7 mouse cellular contexts compared by ENCODE assay signal in genomic region chr15:101860421-101861130, GRCm38 (mm10). TPM values are rescaled to one million over a fixed set of nuclear protein-coding genes. Genes with fewer than 3 reads are reported as not detected.
DNase-seq lines count a peak whose midpoint lies in the region; ATAC-seq and TF ChIP-seq lines count a peak whose summit lies in the region.

No protein-coding gene starts in this region.

- H3K4me3 ChIP-seq in lung, postnatal 0 days (ENCODE audit: low read depth, low read length): no peak overlapping the region
- H3K4me3 ChIP-seq in forebrain, embryonic 14.5 days (ENCODE audit: low read depth, low read length): 0 out of 2 replicates have a peak overlapping the region, but pooled peaks have one; percentile 35
- H3K4me3 ChIP-seq in stomach, embryonic 16.5 days (replicated peaks; ENCODE audit: low read length): no peak overlapping the region

- no peak for ATAC-seq in lung, postnatal 0 days
- no peak; the same call in 1 of the 2 replicates for ATAC-seq in forebrain, embryonic 14.5 days
- no peak for ATAC-seq in stomach, embryonic 16.5 days (ENCODE audit: insufficient read depth, low FRiP score)

- H3K27ac ChIP-seq in lung, postnatal 0 days (ENCODE audit: low read length): no peak overlapping the region
- H3K27ac ChIP-seq in forebrain, embryonic 14.5 days (ENCODE audit: low read depth, low read length): no peak overlapping the region
- H3K27ac ChIP-seq in stomach, embryonic 16.5 days (ENCODE audit: low read length): no peak overlapping the region

- no peaks in the 10 kb centered on the region for H3K4me1 ChIP-seq in lung, postnatal 0 days (ENCODE audit: insufficient read depth, low read depth, low read length)
- H3K4me1 ChIP-seq in forebrain, embryonic 14.5 days (ENCODE audit: control insufficient read depth, insufficient read depth, low read length): no peaks in the 10 kb centered on the region; the same call in 1 of the 2 replicates
- peaks cover 8% of the 10 kb centered on the region for H3K4me1 ChIP-seq in stomach, embryonic 16.5 days (ENCODE audit: control insufficient read depth, insufficient read depth, low read length)

- H3K27me3 ChIP-seq in lung, postnatal 0 days (replicated peaks; ENCODE audit: insufficient read depth, low read length): 0 out of 2 replicates have a peak, but pooled peaks cover 11% of the 10 kb centered on the region
- peaks cover 17% of the 10 kb centered on the region for H3K27me3 ChIP-seq in forebrain, embryonic 14.5 days (replicated peaks; ENCODE audit: control insufficient read depth, insufficient read depth, low read length)
- H3K27me3 ChIP-seq in stomach, embryonic 16.5 days (ENCODE audit: control insufficient read depth, insufficient read depth, low read length): peaks cover 13% of the 10 kb centered on the region

- TF ChIP-seq EP300 in lung, postnatal 0 days (IDR thresholded peaks at IDR 0.05): no peak

- H3K36me3 ChIP-seq in lung, postnatal 0 days (ENCODE audit: insufficient read depth, low read length): no peaks in the 10 kb centered on the region
- H3K36me3 ChIP-seq in forebrain, embryonic 14.5 days (ENCODE audit: control insufficient read depth, insufficient read depth, low read length): no peaks in the 10 kb centered on the region
- no peaks in the 10 kb centered on the region for H3K36me3 ChIP-seq in stomach, embryonic 16.5 days (ENCODE audit: control insufficient read depth, insufficient read depth, low read length)

- WGBS in lung, postnatal 0 days: 47% methylated on average over 13 of the region's 13 CpGs
- 53% methylated on average over 13 of the region's 13 CpGs for WGBS in forebrain, embryonic 14.5 days
- WGBS in stomach, embryonic 16.5 days: 53% methylated on average over 13 of the region's 13 CpGs

- TF ChIP-seq CTCF in lung, postnatal 0 days (IDR thresholded peaks at IDR 0.05): peak; percentile 34

- no peaks in the 10 kb centered on the region for H3K9me3 ChIP-seq in lung, postnatal 0 days (ENCODE audit: low read length)
- no peaks in the 10 kb centered on the region for H3K9me3 ChIP-seq in forebrain, embryonic 14.5 days (replicated peaks; ENCODE audit: control insufficient read depth, low read length)
- H3K9me3 ChIP-seq in stomach, embryonic 16.5 days (replicated peaks; ENCODE audit: control insufficient read depth, low read length): no peaks in the 10 kb centered on the region

- DNase-seq in lung, postnatal 0 days (ENCODE audit: low spot score): no peak
- DNase-seq in lung, adult 18-20 months: no peak
- DNase-seq in forebrain, embryonic 14.5 days (ENCODE audit: low spot score): no peak
- DNase-seq in kidney, postnatal 14 days: peak; percentile 7
- no peak for DNase-seq in testis, postnatal 14 days (ENCODE audit: low spot score)
- no peak for DNase-seq in cerebellum, adult 8-10 months

- H3K4me2 ChIP-seq in lung, postnatal 0 days (replicated peaks; ENCODE audit: low read depth, low read length): no peak overlapping the region
- H3K4me2 ChIP-seq in forebrain, embryonic 14.5 days (ENCODE audit: low read length): peak overlapping the region; percentile 67
- peak overlapping the region; percentile 77 for H3K4me2 ChIP-seq in stomach, embryonic 16.5 days (ENCODE audit: low read depth, low read length)

- H3K9ac ChIP-seq in lung, postnatal 0 days (replicated peaks; ENCODE audit: low read depth): no peak overlapping the region
- no peak overlapping the region for H3K9ac ChIP-seq in forebrain, embryonic 14.5 days (ENCODE audit: low read length)
- 0 out of 2 replicates have a peak overlapping the region, but pooled peaks have one; percentile 72 for H3K9ac ChIP-seq in stomach, embryonic 16.5 days (ENCODE audit: low read length)

RNA-seq across cellular contexts. Expression of gene Krt77, which starts 8.9 kb away (rescaled TPM):
- polyA plus RNA-seq in lung, postnatal 0 days (2015; fragmentation: Nextera tagmentation; extraction: Ambion mirVana): not detected in 2 replicates
- 0.32 and 0.91 TPM in 2 replicates for polyA plus RNA-seq in forebrain, embryonic 14.5 days (2014; fragmentation: Nextera tagmentation; extraction: Ambion mirVana)
- polyA plus RNA-seq in stomach, embryonic 16.5 days (2015; fragmentation: Nextera tagmentation; extraction: Ambion mirVana): 0.32 and 0.43 TPM in 2 replicates

RNA-seq across cellular contexts. Expression of gene Krt1, which starts 10.0 kb away (rescaled TPM):
- 0.42 and 0.82 TPM in 2 replicates for polyA plus RNA-seq in lung, postnatal 0 days (2015; fragmentation: Nextera tagmentation; extraction: Ambion mirVana)
- polyA plus RNA-seq in forebrain, embryonic 14.5 days (2014; fragmentation: Nextera tagmentation; extraction: Ambion mirVana): 5.2 and 7.0 TPM in 2 replicates
- polyA plus RNA-seq in stomach, embryonic 16.5 days (2015; fragmentation: Nextera tagmentation; extraction: Ambion mirVana): 3.2 and 4.0 TPM in 2 replicates

RNA-seq across cellular contexts. Expression of gene Krt76, which starts 32.1 kb away (rescaled TPM):
- polyA plus RNA-seq in lung, postnatal 0 days (2015; fragmentation: Nextera tagmentation; extraction: Ambion mirVana): not detected in 2 replicates
- polyA plus RNA-seq in forebrain, embryonic 14.5 days (2014; fragmentation: Nextera tagmentation; extraction: Ambion mirVana): not detected in 2 replicates
- not detected in 2 replicates for polyA plus RNA-seq in stomach, embryonic 16.5 days (2015; fragmentation: Nextera tagmentation; extraction: Ambion mirVana)

RNA-seq across cellular contexts. Expression of gene Krt2, which starts 42.6 kb away (rescaled TPM):
- not detected in 2 replicates for polyA plus RNA-seq in lung, postnatal 0 days (2015; fragmentation: Nextera tagmentation; extraction: Ambion mirVana)
- not detected in 2 replicates for polyA plus RNA-seq in forebrain, embryonic 14.5 days (2014; fragmentation: Nextera tagmentation; extraction: Ambion mirVana)
- 0.05 TPM in 1 of 2 replicates, not detected in the other for polyA plus RNA-seq in stomach, embryonic 16.5 days (2015; fragmentation: Nextera tagmentation; extraction: Ambion mirVana)

RNA-seq across cellular contexts. Expression of gene Krt73, which starts 58.4 kb away (rescaled TPM):
- polyA plus RNA-seq in lung, postnatal 0 days (2015; fragmentation: Nextera tagmentation; extraction: Ambion mirVana): not detected in 2 replicates
- polyA plus RNA-seq in forebrain, embryonic 14.5 days (2014; fragmentation: Nextera tagmentation; extraction: Ambion mirVana): 0.36 and 0.81 TPM in 2 replicates
- not detected in 2 replicates for polyA plus RNA-seq in stomach, embryonic 16.5 days (2015; fragmentation: Nextera tagmentation; extraction: Ambion mirVana)
